Mouse (Mus musculus) neural tube, embryonic 12.5 days (tissue): ENCODE data around the gene Rpl23. TPM values are rescaled to one million over a fixed set of nuclear protein-coding genes. Genes with fewer than 3 reads are reported as not detected.
"Not testable (repeated sequence)": the region's sequence is repeated elsewhere in the genome, so short reads cannot be mapped to it uniquely, and the experiment has no call there.

ENCODE experiments used
- ATAC-seq: fragments of 200-750 bp; cut with Nextera tagmentation; 2 replicates; pipeline ENCODE4 v1.8.0; 2017; ENCODE audit warnings: low read depth, mild to moderate bottlenecking, moderate TSS enrichment, moderate library complexity; ENCODE audit not compliant: low FRiP score
- H3K27ac ChIP-seq: fragments of 300-500 bp; sonication (generic); 2 replicates; pipeline ENCODE4 v1.5.1; 2016
- H3K27me3 ChIP-seq: fragments of 300-500 bp; sonication (generic); replicated peaks from 2 replicates; pipeline ENCODE4 v1.6.1; 2016; ENCODE audit warnings: mild to moderate bottlenecking
- H3K36me3 ChIP-seq: fragments of 300-500 bp; sonication (generic); 2 replicates; pipeline ENCODE4 v1.6.1; 2016; ENCODE audit warnings: mild to moderate bottlenecking
- H3K4me1 ChIP-seq: fragments of 300-500 bp; sonication (generic); 2 replicates; pipeline ENCODE4 v1.6.1; 2016
- H3K4me2 ChIP-seq: fragments of 300-500 bp; sonication (generic); replicated peaks from 2 replicates; pipeline ENCODE4 v1.6.1; 2016; ENCODE audit warnings: mild to moderate bottlenecking
- H3K4me3 ChIP-seq: fragments of 300-500 bp; sonication (generic); 2 replicates; pipeline ENCODE4 v1.5.1; 2016
- H3K9ac ChIP-seq: fragments of 300-500 bp; sonication (generic); 2 replicates; pipeline ENCODE4 v1.6.1; 2016; ENCODE audit warnings: mild to moderate bottlenecking
- H3K9me3 ChIP-seq: fragments of 300-500 bp; sonication (generic); 2 replicates; pipeline ENCODE4 v1.6.1; 2016; ENCODE audit warnings: mild to moderate bottlenecking
- WGBS: fragments of 180-500 bp; shearing (Covaris S2); methylation state at CpG from one replicate; pipeline ENCODE4 v1.1.7; 2016; 5-methylcytosine and 5-hydroxymethylcytosine counted together
- polyA plus RNA-seq: library from polyadenylated mRNA; unstranded; fragments of >200 nt; fragmentation: Nextera tagmentation; extraction: Ambion mirVana; gene quantifications from 2 replicates; pipeline ENCODE4 v1.2.1, GENCODE M21; 2016

Gene Rpl23
- polyA plus RNA-seq, 1 experiment from 2014 or later: 369 TPM

GRCm38 (mm10) chr11:97744063-97744717 is 38.0 kb downstream of the Rpl23 start, which contains the start of gene Pip4k2b:
Gene Pip4k2b, minus strand, starts transcription at chr11:97744704.
- H3K9ac ChIP-seq: peak within 1 kb of the TSS; percentile 83
- no peaks in the 10 kb centered on the region for H3K9me3 ChIP-seq
- H3K4me2 ChIP-seq: peak within 1 kb of the TSS; percentile 77
- H3K27me3 ChIP-seq: no peaks in the 10 kb centered on the region
- H3K4me3 ChIP-seq: peak within 1 kb of the TSS; percentile 82
- peaks cover 17% of the 10 kb centered on the region for H3K4me1 ChIP-seq
- peaks cover 28% of the 10 kb centered on the region for H3K36me3 ChIP-seq
- ATAC-seq: peak; percentile 35
- WGBS: under 1% methylated on average over 62 of the region's 63 CpGs
- peak within 1 kb of the TSS; percentile 83 for H3K27ac ChIP-seq

- Histone ChIP-seq H3K9ac (peak overlapping the region; percentile 83), H3K27ac (no peak overlapping the region), H3K36me3 (peaks cover 23% of the 10 kb centered on the region), H3K4me1 (peaks cover 17% of the 10 kb centered on the region), H3K27me3 (no peaks in the 10 kb centered on the region), H3K9me3 (no peaks in the 10 kb centered on the region), H3K4me2 (peak overlapping the region; percentile 77), H3K4me3 (peak overlapping the region; percentile 82)
- no peak for ATAC-seq
- 48% methylated on average over 9 of the region's 9 CpGs for WGBS
Observed at GRCm38 (mm10) chr11:97743423-97743822, 38.8 kb downstream of the Rpl23 start.

- H3K27ac ChIP-seq: no peak overlapping the region
- 87% methylated on average over 9 of the region's 9 CpGs for WGBS
- no peak for ATAC-seq
- H3K4me2 ChIP-seq: peak overlapping the region; percentile 77
- H3K9ac ChIP-seq: no peak overlapping the region
- H3K36me3 ChIP-seq: peaks cover 14% of the 10 kb centered on the region
- peaks cover 17% of the 10 kb centered on the region for H3K4me1 ChIP-seq
- no peaks in the 10 kb centered on the region for H3K27me3 ChIP-seq
- H3K9me3 ChIP-seq: no peaks in the 10 kb centered on the region
- H3K4me3 ChIP-seq: no peak overlapping the region
Observed at GRCm38 (mm10) chr11:97742591-97742990, 39.6 kb downstream of the Rpl23 start.

GRCm38 (mm10) chr11:97742157-97742556 is 40.1 kb downstream of the Rpl23 start:
- WGBS: 90% methylated on average over 5 of the region's 5 CpGs
- no peak for ATAC-seq
- Histone ChIP-seq H3K27me3 (no peaks in the 10 kb centered on the region), H3K4me1 (peaks cover 17% of the 10 kb centered on the region), H3K27ac (no peak overlapping the region), H3K9ac (no peak overlapping the region), H3K36me3 (peaks cover 11% of the 10 kb centered on the region), H3K4me3 (no peak overlapping the region), H3K9me3 (no peaks in the 10 kb centered on the region), H3K4me2 (peak overlapping the region; percentile 77; the same call in 1 of the 2 replicates)

- H3K4me2 ChIP-seq: no peak overlapping the region
- no peaks in the 10 kb centered on the region for H3K9me3 ChIP-seq
- H3K36me3 ChIP-seq: no peaks in the 10 kb centered on the region
- H3K27me3 ChIP-seq: no peaks in the 10 kb centered on the region
- H3K27ac ChIP-seq: no peak overlapping the region
- H3K9ac ChIP-seq: no peak overlapping the region
- no peak for ATAC-seq
- peaks cover 17% of the 10 kb centered on the region for H3K4me1 ChIP-seq
- H3K4me3 ChIP-seq: no peak overlapping the region
- WGBS: 56% methylated on average over 7 of the region's 7 CpGs
Observed at GRCm38 (mm10) chr11:97740190-97740589, 42.0 kb downstream of the Rpl23 start.

GRCm38 (mm10) chr11:97739155-97739554 is 43.1 kb downstream of the Rpl23 start:
- no peak overlapping the region for H3K9ac ChIP-seq
- H3K9me3 ChIP-seq: no peaks in the 10 kb centered on the region
- WGBS: 84% methylated on average over 3 of the region's 3 CpGs
- no peak overlapping the region for H3K4me2 ChIP-seq
- ATAC-seq: no peak
- H3K27ac ChIP-seq: no peak overlapping the region
- no peaks in the 10 kb centered on the region for H3K27me3 ChIP-seq
- no peak overlapping the region for H3K4me3 ChIP-seq
- peaks cover 17% of the 10 kb centered on the region for H3K4me1 ChIP-seq
- H3K36me3 ChIP-seq: no peaks in the 10 kb centered on the region

- Histone ChIP-seq H3K4me2 (no peak overlapping the region), H3K9ac (no peak overlapping the region), H3K27me3 (no peaks in the 10 kb centered on the region), H3K27ac (no peak overlapping the region), H3K9me3 (no peaks in the 10 kb centered on the region), H3K36me3 (no peaks in the 10 kb centered on the region), H3K4me3 (no peak overlapping the region), H3K4me1 (peaks cover 17% of the 10 kb centered on the region)
- ATAC-seq: no peak
- 64% methylated on average over 6 of the region's 6 CpGs for WGBS
Observed at GRCm38 (mm10) chr11:97738703-97739102, 43.5 kb downstream of the Rpl23 start.

GRCm38 (mm10) chr11:97737600-97737999 is 44.6 kb downstream of the Rpl23 start:
- Histone ChIP-seq H3K4me2 (no peak overlapping the region), H3K36me3 (no peaks in the 10 kb centered on the region; the same call in 1 of the 2 replicates), H3K9me3 (no peaks in the 10 kb centered on the region), H3K27ac (no peak overlapping the region), H3K9ac (no peak overlapping the region), H3K27me3 (no peaks in the 10 kb centered on the region), H3K4me3 (no peak overlapping the region), H3K4me1 (peaks cover 6% of the 10 kb centered on the region)
- 87% methylated on average over 4 of the region's 4 CpGs for WGBS
- no peak for ATAC-seq

GRCm38 (mm10) chr11:97736645-97737044 is 45.6 kb downstream of the Rpl23 start:
- H3K4me3 ChIP-seq: no peak overlapping the region
- H3K36me3 ChIP-seq: peaks cover 9% of the 10 kb centered on the region
- no peak overlapping the region for H3K4me2 ChIP-seq
- ATAC-seq: no peak
- no peak overlapping the region for H3K9ac ChIP-seq
- H3K27me3 ChIP-seq: no peaks in the 10 kb centered on the region
- H3K4me1 ChIP-seq: no peaks in the 10 kb centered on the region
- 91% methylated on average over 5 of the region's 5 CpGs for WGBS
- H3K27ac ChIP-seq: no peak overlapping the region
- H3K9me3 ChIP-seq: no peaks in the 10 kb centered on the region

- H3K9ac ChIP-seq, H3K27me3 ChIP-seq, H3K27ac ChIP-seq, H3K4me2 ChIP-seq, ATAC-seq, H3K4me3 ChIP-seq, H3K9me3 ChIP-seq, H3K4me1 ChIP-seq: not testable (repeated sequence)
- peaks cover 20% of the 10 kb centered on the region for H3K36me3 ChIP-seq
- 89% methylated on average over 5 of the region's 5 CpGs for WGBS
Observed at GRCm38 (mm10) chr11:97734810-97735209, 47.4 kb downstream of the Rpl23 start.

GRCm38 (mm10) chr11:97733689-97734088 is 48.5 kb downstream of the Rpl23 start:
- WGBS: 53% methylated on average over 10 of the region's 10 CpGs
- Histone ChIP-seq H3K4me3 (no peak overlapping the region), H3K9ac (no peak overlapping the region), H3K36me3 (peaks cover 31% of the 10 kb centered on the region), H3K9me3 (no peaks in the 10 kb centered on the region), H3K4me2 (no peak overlapping the region), H3K4me1 (no peaks in the 10 kb centered on the region), H3K27ac (no peak overlapping the region), H3K27me3 (no peaks in the 10 kb centered on the region)
- no peak for ATAC-seq

- no peak overlapping the region for H3K4me2 ChIP-seq
- no peaks in the 10 kb centered on the region for H3K4me1 ChIP-seq
- no peak overlapping the region for H3K27ac ChIP-seq
- ATAC-seq: no peak
- WGBS: 86% methylated on average over 7 of the region's 7 CpGs
- H3K36me3 ChIP-seq: peaks cover 80% of the 10 kb centered on the region
- no peak overlapping the region for H3K4me3 ChIP-seq
- no peak overlapping the region for H3K9ac ChIP-seq
- H3K9me3 ChIP-seq: no peaks in the 10 kb centered on the region
- no peaks in the 10 kb centered on the region for H3K27me3 ChIP-seq
Observed at GRCm38 (mm10) chr11:97728730-97729129, 53.5 kb downstream of the Rpl23 start.

GRCm38 (mm10) chr11:97728311-97728710 is 53.9 kb downstream of the Rpl23 start:
- Histone ChIP-seq H3K36me3 (peaks cover 84% of the 10 kb centered on the region), H3K4me3 (no peak overlapping the region), H3K27me3 (no peaks in the 10 kb centered on the region), H3K4me2 (no peak overlapping the region), H3K4me1 (no peaks in the 10 kb centered on the region), H3K27ac (no peak overlapping the region), H3K9me3 (no peaks in the 10 kb centered on the region), H3K9ac (no peak overlapping the region)
- no peak for ATAC-seq
- 79% methylated on average over 7 of the region's 7 CpGs for WGBS
